ENCODE assay signal across 17 mouse cellular contexts in the genomic region with DNA sequence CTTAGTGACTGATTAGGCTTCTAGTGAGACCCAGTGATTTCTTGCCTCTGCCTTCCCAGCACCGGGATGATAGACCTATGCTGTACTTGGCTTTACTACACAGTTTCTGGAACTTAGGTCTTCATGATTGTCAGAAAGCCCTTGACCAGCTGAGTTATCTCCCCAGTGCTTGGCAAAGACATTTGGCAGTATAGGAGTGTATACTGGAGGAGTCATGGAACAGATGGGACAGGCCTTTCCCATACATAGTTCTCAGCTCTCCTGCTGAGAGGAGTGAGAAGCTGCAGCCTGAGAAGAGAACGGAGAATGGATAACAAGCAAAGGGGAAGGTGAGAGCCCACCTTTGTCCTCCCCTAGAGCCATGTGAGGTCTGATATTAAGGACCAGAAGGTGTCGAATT.
"Had no signal": no experiment of that assay in that cellular context is flagged by ENCODE, and none has a peak within 500 bp of the region (broad histone marks: within the 10 kb centered on the region; RNA-seq: fewer than 3 reads in every experiment).

No protein-coding gene starts in this region.

- DNase-seq: retina, postnatal 1 day; right cerebral cortex, adult 18-20 months; right cerebral cortex, postnatal 25 days; right cerebral cortex, postnatal 4 days; spleen, adult 18-20 months; thymus, adult 18-20 months; thymus, postnatal 14 days; thymus, postnatal 36 days had no signal

- H3K4me3 ChIP-seq: lung, embryonic 15.5 days; midbrain, embryonic 13.5 days; myocyte; neural tube, embryonic 13.5 days; neural tube, embryonic 15.5 days had no signal

- H3K9ac ChIP-seq: liver, embryonic 14.5 days; lung, embryonic 15.5 days; midbrain, embryonic 13.5 days; neural tube, embryonic 13.5 days; neural tube, embryonic 15.5 days had no signal

- H3K27ac ChIP-seq: liver, embryonic 14.5 days; lung, embryonic 15.5 days; midbrain, embryonic 13.5 days; neural tube, embryonic 13.5 days; neural tube, embryonic 15.5 days had no signal

- ATAC-seq: midbrain, embryonic 13.5 days; midbrain, embryonic 16.5 days had no signal

- H3K9me3 ChIP-seq: lung, embryonic 15.5 days; midbrain, embryonic 13.5 days; neural tube, embryonic 13.5 days; neural tube, embryonic 15.5 days had no signal

- H3K36me3 ChIP-seq: lung, embryonic 15.5 days; midbrain, embryonic 13.5 days; neural tube, embryonic 13.5 days; neural tube, embryonic 15.5 days had no signal

- H3K4me2 ChIP-seq: liver, embryonic 11.5 days; lung, embryonic 15.5 days; midbrain, embryonic 11.5 days; midbrain, embryonic 13.5 days; neural tube, embryonic 13.5 days; neural tube, embryonic 15.5 days had no signal

- H3K27me3 ChIP-seq: lung, embryonic 15.5 days; midbrain, embryonic 13.5 days; neural tube, embryonic 13.5 days; neural tube, embryonic 15.5 days had no signal
